1 mouse cellular context compared by ENCODE assay signal in the genomic region with DNA sequence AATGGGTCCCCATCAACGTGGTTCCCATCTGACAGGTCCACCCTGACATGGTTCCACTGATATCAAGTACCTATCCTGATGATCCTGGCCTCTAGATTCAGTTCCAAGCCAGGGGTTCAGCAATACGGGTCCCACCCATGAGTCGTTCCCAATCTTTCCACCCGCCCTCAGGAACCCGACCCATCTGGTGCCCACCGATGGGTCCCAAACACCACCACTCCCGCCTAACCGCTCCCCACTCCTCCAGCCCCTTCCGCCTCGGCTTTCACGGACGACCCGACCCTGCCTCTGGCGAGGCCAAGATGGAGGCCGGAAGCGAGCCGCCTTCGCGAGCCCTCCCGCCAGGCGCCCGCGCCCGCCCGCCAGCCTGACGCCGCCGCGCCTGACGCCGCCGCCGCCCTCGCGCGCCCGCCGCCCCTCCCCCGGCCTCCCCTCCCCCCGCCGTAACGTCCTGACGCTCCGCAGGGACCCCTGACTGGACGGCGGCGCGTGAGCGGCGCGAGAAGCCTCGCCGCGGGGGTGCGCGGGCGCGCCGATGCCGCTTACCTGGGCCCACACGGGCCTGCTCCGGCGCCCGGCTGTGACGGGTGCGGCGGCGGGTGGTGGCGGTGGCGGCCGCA.
TF ChIP-seq lines count a peak whose summit lies in the region.

No protein-coding gene starts in this region.

TF ChIP-seq in MEL, 35 proteins besides CTCF, POLR2A, EP300 and RAD21 (continued from another document):
- TF ChIP-seq KAT2A (conservative IDR thresholded peaks at IDR 0.05; ENCODE audit: low read depth, low read length) (no peak), TAL1 (IDR thresholded peaks at IDR 0.05; ENCODE audit: low read length) (no peak), ELF1 (IDR thresholded peaks at IDR 0.05; ENCODE audit: low read depth, low read length) (peak; percentile 31; the same call in 1 of the 2 replicates), GATA1 (IDR thresholded peaks at IDR 0.05; ENCODE audit: low read depth, low read length) (peak; percentile 52), GABPA (IDR thresholded peaks at IDR 0.05; ENCODE audit: low read depth, low read length) (no peak), POLR2AphosphoS5 (IDR thresholded peaks at IDR 0.05; ENCODE audit: borderline replicate concordance, low read depth, low read length) (no peak), USF1 (IDR thresholded peaks at IDR 0.05; ENCODE audit: low read depth, low read length) (no peak), ETS1 (IDR thresholded peaks at IDR 0.05; ENCODE audit: low read depth, low read length) (no peak), MYB (IDR thresholded peaks at IDR 0.05; ENCODE audit: low read depth, low read length) (no peak), MAFK (IDR thresholded peaks at IDR 0.05; ENCODE audit: borderline replicate concordance, low read depth, low read length) (no peak), USF2 (IDR thresholded peaks at IDR 0.05; ENCODE audit: borderline replicate concordance in 1 of 2, insufficient read depth in 1 of 2, low read depth in 1 of 2, low read length in 2 of 2) (no peak), BHLHE40 (IDR thresholded peaks at IDR 0.05; ENCODE audit: borderline replicate concordance, low read depth, low read length) (no peak), NELFE (IDR thresholded peaks at IDR 0.05; ENCODE audit: low read depth, low read length) (peak; percentile 70), SIN3A (IDR thresholded peaks at IDR 0.05; ENCODE audit: low read length) (peak; percentile 54; the same call in 1 of the 2 replicates), TBP (IDR thresholded peaks at IDR 0.05; ENCODE audit: low read depth, low read length) (no peak; the same call in 1 of the 2 replicates), RCOR1 (IDR thresholded peaks at IDR 0.05; ENCODE audit: low read depth, low read length) (no peak), MXI1 (IDR thresholded peaks at IDR 0.05; ENCODE audit: low read depth, low read length) (no peak), MYC (IDR thresholded peaks at IDR 0.05; ENCODE audit: low read depth, low read length) (no peak), MAX (IDR thresholded peaks at IDR 0.05; ENCODE audit: low read length) (peak; percentile 64), CHD1 (IDR thresholded peaks at IDR 0.05; ENCODE audit: low read depth, low read length) (no peak)
